Mouse (Mus musculus): Measurements from ENCODE around the gene Abhd8. TPM values are rescaled to one million over a fixed set of nuclear protein-coding genes. Genes with fewer than 3 reads are reported as not detected.
"Not testable (repeated sequence)": the region's sequence is repeated elsewhere in the genome, so short reads cannot be mapped to it uniquely, and the experiment has no call there.

Gene Abhd8
- total RNA-seq, 2 experiments from 2014 or later = 113 to 121 TPM

DNA sequence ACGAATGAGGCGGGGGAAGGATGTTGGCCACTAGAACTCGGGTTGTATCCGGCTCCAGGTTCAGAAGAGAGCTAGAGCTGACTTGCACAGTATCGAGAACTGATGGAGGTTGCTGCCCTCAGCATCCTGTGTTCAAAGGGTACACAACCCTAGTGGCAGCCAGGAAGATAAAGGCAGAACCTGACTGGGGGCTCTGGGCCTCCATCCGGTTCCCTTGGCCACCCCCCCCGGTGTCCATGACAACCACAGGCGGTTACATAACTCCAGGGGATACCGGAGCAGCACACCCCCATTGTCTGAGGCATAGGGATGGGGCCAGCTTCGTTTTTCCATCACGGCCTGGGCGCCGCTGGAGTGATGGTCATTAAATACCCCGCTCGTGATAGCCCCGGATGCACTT is 669 bp downstream of the Abhd8 start:
- intact Hi-C loops (cut with DNase I) = no loop called here
- no peak for DNase-seq

DNA sequence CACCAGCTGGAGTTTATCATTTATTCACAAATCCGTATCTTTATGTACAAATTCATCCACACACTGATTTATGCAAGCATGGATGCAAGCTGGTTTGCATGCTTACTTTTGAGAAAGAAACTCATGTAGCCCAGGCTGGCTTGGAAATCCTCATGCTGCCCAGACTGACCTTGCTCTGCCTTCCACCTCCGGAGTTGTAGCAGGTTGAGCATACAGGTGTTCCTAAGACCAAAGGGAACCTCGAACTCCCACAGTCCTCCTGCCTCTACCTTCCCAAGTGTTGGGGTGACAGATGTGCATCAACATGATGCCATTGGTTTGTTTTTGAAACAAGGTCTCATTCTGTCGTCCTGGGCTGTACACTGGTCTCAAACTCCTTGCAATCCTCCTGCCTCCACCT is 1.3 kb downstream of the Abhd8 start:
- intact Hi-C loops (cut with DNase I) = no loop called here
- no peak for DNase-seq

- intact Hi-C loops (cut with DNase I) = no loop called here
- DNase-seq = no peak
These were observed 2.2 kb downstream of the Abhd8 start for GRCm38 (mm10) chr8:71461152-71461840.

- intact Hi-C loops (cut with DNase I) = no loop called here
- DNase-seq = no peak
These were observed 2.7 kb downstream of the Abhd8 start for GRCm38 (mm10) chr8:71460716-71461115.

- intact Hi-C loops (cut with DNase I) = no loop called here
- DNase-seq = no peak
These were observed 5.7 kb downstream of the Abhd8 start for GRCm38 (mm10) chr8:71457659-71458270.

GRCm38 (mm10) chr8:71456906-71457305 is 6.5 kb downstream of the Abhd8 start:
- DNase-seq = no peak
- intact Hi-C loops (cut with DNase I) = no loop called here

DNA sequence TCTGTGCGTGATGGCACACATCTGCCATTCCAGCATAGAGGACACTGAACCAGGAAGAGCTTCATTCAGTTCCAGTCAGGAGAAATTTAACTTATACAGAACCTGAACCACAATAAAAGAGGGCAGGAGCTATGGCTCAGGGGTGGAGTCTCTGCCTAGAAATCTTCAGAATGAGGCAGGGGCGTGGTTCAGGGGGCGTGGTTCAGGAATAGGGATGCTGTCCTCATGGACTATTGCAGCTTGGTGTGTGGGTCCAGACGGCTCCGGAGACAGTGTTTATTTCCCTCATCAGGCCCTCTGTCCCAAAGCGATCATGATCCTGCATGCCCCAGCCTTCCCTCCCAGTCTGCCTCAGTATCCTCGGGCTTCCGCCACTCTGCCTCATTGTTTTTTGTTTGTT is 8.8 kb downstream of the Abhd8 start:
- DNase-seq = no peak
- intact Hi-C loops (cut with DNase I) = no loop called here

GRCm38 (mm10) chr8:71452669-71453068 is 10.8 kb downstream of the Abhd8 start:
- intact Hi-C loops (cut with DNase I) = no loop called here
- DNase-seq = no peak

DNA sequence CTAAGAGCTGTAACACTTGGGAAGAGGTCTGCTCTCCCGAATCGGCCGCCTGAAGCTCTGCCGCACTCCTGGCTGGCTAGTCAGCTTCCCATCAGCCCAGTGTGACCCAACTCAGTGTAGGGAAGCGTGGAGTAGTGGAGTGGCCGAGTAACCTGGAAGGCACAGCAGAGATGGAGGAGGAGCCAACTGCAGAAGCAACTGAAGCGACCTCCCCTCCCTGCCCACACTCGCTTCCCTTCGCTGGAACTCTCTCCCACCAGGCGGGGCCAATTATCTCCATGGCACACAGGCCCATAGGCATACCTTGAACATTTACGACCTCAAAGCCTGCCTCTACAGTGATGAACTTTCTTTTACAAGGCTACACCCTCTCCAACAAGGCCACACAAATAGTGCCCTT is 11.7 kb downstream of the Abhd8 start:
- no peak for DNase-seq
- intact Hi-C loops (cut with DNase I) = no loop called here

GRCm38 (mm10) chr8:71451337-71451736 is 12.1 kb downstream of the Abhd8 start:
- intact Hi-C loops (cut with DNase I) = no loop called here
- DNase-seq = no peak

- DNase-seq = no peak
- intact Hi-C loops (cut with DNase I) = loop anchor here (10.0 kb wide), 1 partner anchor 80 kb away; the partner anchor contains the start of gene Ccdc194
These were observed 18.4 kb downstream of the Abhd8 start for GRCm38 (mm10) chr8:71445096-71445495.

DNA sequence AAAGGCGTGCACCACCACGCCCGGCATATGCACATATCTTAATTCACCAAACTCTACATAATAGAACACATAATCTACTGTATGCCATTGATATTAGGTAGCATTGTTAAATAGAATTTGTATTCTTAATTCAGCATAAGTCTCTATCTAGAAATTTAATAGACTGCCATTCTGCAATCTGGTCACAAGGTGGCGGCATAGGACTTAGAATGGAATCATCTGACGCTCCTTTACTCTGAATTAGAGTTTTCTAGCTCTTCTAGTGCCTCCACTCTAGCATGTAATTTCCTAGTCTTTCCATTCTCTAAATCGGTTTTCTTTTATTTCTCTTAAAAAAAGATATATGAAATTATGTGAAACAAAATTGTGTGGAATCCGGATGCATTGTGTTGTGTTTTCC is 22.1 kb downstream of the Abhd8 start:
- no peak for DNase-seq
- intact Hi-C loops (cut with DNase I) = loop anchor here (10.0 kb wide), 1 partner anchor 83 kb away; the partner anchor contains the start of gene Ccdc194

GRCm38 (mm10) chr8:71437041-71437440 is 26.4 kb downstream of the Abhd8 start:
- no peak for DNase-seq

GRCm38 (mm10) chr8:71432935-71433334 is 30.5 kb downstream of the Abhd8 start:
- intact Hi-C loops (cut with DNase I); DNase-seq: not testable (repeated sequence)

More at GRCm38 (mm10) chr8:71437041-71437440, 26.4 kb downstream of the Abhd8 start:
- intact Hi-C loops (cut with DNase I) = no loop called here

GRCm38 (mm10) chr8:71422121-71422520 is 41.3 kb downstream of the Abhd8 start:
- intact Hi-C loops (cut with DNase I) = no loop called here
- no peak for DNase-seq

GRCm38 (mm10) chr8:71411535-71412273 is 51.8 kb downstream of the Abhd8 start:
- intact Hi-C loops (cut with DNase I) = no loop called here
- no peak for DNase-seq

GRCm38 (mm10) chr8:71408231-71408630 is 55.2 kb downstream of the Abhd8 start:
- no peak for DNase-seq
- intact Hi-C loops (cut with DNase I) = no loop called here

- DNase-seq = no peak
- intact Hi-C loops (cut with DNase I) = no loop called here
These were observed 56.0 kb downstream of the Abhd8 start for GRCm38 (mm10) chr8:71407441-71407840.

All from left cerebral cortex, postnatal 4 days (tissue).